Mouse (Mus musculus): ENCODE measurements around the gene Cpt1a. TPM values are rescaled to one million over a fixed set of nuclear protein-coding genes. Genes with fewer than 3 reads are reported as not detected.

The Cpt1a gene
- 65.2 and 74.6 TPM in 2 replicates for polyA plus RNA-seq (2012; rRNA removed; ENCODE audit: low replicate concordance)

DNA sequence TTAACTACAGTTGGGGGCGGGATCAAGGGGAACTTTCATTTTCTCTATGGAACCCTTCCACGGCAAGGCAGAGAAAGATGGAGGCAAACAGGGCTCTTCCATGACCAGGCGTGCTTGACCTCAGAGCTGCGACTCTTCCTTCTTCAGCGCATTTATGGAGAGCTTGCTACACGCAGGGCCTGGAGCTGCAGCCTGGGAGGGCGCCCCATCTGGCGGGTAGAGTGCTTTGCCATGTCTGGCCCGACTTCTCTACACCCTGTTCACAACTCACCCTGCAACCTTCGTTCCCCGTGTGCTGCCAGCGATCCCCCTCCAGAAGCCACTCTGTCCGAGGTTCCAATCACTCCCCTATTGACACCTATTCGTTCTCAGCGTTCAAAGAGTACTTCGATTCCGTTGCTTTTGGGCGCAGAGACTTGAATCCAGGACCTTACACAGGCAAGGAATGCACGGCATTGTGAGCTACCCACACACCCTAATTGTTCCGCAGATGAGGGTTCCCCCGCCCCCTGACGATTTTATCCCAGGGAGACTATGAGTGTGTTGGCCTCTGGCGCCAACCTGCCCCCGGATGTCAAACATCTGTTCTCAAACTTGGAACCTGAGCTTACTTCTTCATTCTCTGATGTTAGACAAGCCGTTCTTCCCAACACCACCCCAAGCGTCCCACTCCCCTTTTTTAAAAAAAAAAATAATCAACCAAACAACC is at the start of gene Cpt1a:
TSS of gene Cpt1a (plus strand) at position 74 of the 709 bp plus-strand sequence.

DNA sequence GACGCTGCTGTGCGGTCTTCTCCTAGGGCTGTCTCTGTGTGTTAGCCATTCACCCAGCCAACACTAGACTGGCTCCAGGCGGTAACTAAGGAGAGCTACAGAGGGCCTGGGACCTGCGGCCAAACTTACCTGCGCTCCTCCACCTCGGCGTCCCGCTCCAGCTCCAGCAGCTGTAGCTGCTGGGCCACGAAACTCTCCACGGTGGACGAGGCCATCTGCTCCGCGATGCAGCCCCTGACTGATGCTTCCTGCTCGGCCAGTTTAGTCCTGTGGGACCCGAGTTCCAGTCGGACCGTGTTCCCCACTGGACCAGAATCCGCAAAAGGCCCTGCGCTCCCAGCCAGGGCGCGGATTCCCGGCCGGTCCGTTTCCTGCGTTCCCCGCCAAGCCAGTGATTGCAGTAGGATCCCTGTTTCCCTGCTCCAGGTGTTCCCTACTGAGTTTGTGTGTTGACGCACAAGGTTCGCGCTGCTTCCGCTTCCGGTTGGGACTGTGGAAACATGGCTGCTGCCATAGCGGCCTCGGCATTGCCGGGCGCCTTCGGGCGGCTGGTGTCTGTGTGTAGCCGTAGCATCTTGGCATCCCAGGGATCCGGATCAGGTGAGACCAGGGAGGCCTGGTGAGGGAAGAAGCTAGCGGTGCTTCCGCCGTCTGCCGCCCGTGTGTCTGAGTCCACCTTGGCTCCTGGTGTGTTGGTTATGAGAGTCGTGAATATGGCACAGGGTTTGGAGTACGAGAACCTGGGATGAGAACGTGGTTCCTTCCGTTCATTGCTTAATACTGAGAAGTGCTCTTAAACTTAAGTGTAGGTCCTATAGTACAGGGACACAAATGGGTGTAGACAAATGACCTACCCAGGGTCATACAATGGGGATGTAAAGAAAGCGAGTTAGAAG is 39.3 kb upstream of the Cpt1a start, which contains the start of the genes Mrpl21 and Ighmbp2:
TSS of gene Mrpl21 (plus strand) at position 330 of the 896 bp plus-strand sequence.
TSS of gene Ighmbp2 (minus strand) at position 446 of the 896 bp plus-strand sequence.

DNA sequence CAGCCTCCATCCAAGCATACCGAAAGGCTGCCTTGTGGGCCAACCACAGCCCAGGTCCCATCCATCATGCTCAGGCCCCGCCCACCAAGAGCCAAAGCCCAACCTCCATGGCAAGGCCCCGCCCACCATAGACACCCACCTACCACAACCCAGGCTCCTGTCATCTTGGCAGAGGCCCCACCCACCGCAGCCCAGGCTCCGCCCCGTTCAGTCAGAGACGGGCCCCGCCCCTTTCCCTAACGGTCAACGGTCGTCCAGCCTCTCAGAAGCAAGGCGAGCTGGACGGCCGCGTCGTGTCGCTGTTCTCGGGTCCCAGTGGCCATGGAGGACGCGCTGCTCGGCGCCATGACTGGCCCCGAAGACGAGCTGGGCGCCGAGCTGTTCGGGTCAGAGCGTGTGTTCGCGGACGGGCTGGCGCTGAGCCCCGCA is 66.5 kb downstream of the Cpt1a start, which contains the start of gene Tesmin:
TSS of gene Tesmin (plus strand) at position 229 of the 429 bp plus-strand sequence.

DNA sequence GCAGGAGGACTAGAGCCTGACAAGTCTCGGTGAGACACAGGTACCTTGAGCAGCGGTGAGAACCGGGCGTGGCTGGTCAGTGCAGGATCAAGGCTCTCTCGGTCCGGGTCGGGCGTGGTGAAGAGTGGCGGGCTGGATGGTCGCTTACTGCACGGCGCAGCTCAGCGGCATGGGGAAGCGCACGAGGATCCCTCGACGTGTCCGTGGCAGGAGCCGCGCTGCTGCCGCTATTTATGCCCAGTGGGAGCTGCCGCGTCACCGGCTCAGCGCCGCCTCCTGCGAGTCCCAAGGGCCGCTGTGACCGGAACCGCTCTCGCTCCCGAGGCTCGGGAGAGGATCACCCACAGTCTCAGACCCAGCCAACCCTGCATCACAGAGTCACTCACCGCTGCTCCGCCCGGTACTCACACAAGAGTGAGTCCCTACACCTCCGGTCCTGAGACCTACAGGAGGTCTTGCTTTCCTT is 92.2 kb downstream of the Cpt1a start, which contains the start of gene Gal:
TSS of gene Gal (minus strand) at position 277 of the 466 bp plus-strand sequence.

Other genes with a start within 250 kb of the Cpt1a start
- gene Mrpl21, start 39.4 kb upstream of the Cpt1a start, polyA plus RNA-seq (2012; rRNA removed; ENCODE audit: low replicate concordance) = 40.4 and 41.6 TPM in 2 replicates
- gene Ighmbp2, start 39.3 kb upstream of the Cpt1a start, polyA plus RNA-seq (2012; rRNA removed; ENCODE audit: low replicate concordance) = 6.3 and 7.0 TPM in 2 replicates
- 0.22 and 0.65 TPM in 2 replicates for gene Tesmin, start 66.5 kb downstream of the Cpt1a start, polyA plus RNA-seq (2012; rRNA removed; ENCODE audit: low replicate concordance)
- 0.92 TPM in 1 of 2 replicates, not detected in the other for gene Gal, start 92.2 kb downstream of the Cpt1a start, polyA plus RNA-seq (2012; rRNA removed; ENCODE audit: low replicate concordance)

Measured in mammary gland, adult 2 months (tissue).